Mouse (Mus musculus): Measurements from ENCODE around the gene Il17d.

GRCm38 (mm10) chr14:57537261-57538015 is 12.9 kb downstream of the Il17d start:
- TF ChIP-seq POLR2A (IDR thresholded peaks at IDR 0.05; ENCODE audit: control insufficient read depth, extremely low read depth, insufficient read depth, low read length, poor library complexity), result no peak
- TF ChIP-seq CTCF (IDR thresholded peaks at IDR 0.05; ENCODE audit: borderline replicate concordance, control insufficient read depth, extremely low read depth, insufficient read depth, low read length, poor library complexity), result no peak
